16 mouse cellular contexts compared by ENCODE assay signal in genomic region chr16:72717118-72717802, GRCm38 (mm10).
DNase-seq lines count a peak whose midpoint lies in the region; ATAC-seq and TF ChIP-seq lines count a peak whose summit lies in the region.
"Had no signal": no experiment of that assay in that cellular context is flagged by ENCODE, and none has a peak within 500 bp of the region (broad histone marks: within the 10 kb centered on the region; RNA-seq: fewer than 3 reads in every experiment).

No protein-coding gene starts in this region.

- WGBS in forebrain, embryonic 15.5 days, result 68% methylated on average over 9 of the region's 9 CpGs
- 65% methylated on average over 9 of the region's 9 CpGs for WGBS in forebrain, embryonic 16.5 days
- 41% methylated on average over 9 of the region's 9 CpGs for WGBS in kidney, embryonic 14.5 days
- 41% methylated on average over 9 of the region's 9 CpGs for WGBS in lung, embryonic 14.5 days

- H3K27me3 ChIP-seq in forebrain, embryonic 15.5 days, result no peaks in the 10 kb centered on the region
- H3K27me3 ChIP-seq in forebrain, embryonic 16.5 days (replicated peaks; ENCODE audit: control insufficient read depth, insufficient read depth, low read length), result no peaks in the 10 kb centered on the region
- H3K27me3 ChIP-seq in kidney, embryonic 14.5 days (ENCODE audit: control insufficient read depth, insufficient read depth, low read length), result no peaks in the 10 kb centered on the region
- no peaks in the 10 kb centered on the region for H3K27me3 ChIP-seq in lung, embryonic 14.5 days (ENCODE audit: insufficient read depth, low read length)
- H3K27me3 ChIP-seq: embryonic facial prominence, embryonic 12.5 days; heart, embryonic 13.5 days; hindbrain, embryonic 15.5 days had no signal

- no peaks in the 10 kb centered on the region for H3K4me1 ChIP-seq in forebrain, embryonic 15.5 days
- no peaks in the 10 kb centered on the region for H3K4me1 ChIP-seq in forebrain, embryonic 16.5 days (replicated peaks; ENCODE audit: control insufficient read depth, insufficient read depth, low read length)
- peaks cover 12% of the 10 kb centered on the region for H3K4me1 ChIP-seq in kidney, embryonic 14.5 days (ENCODE audit: control insufficient read depth, insufficient read depth, low read length)
- peaks cover 7% of the 10 kb centered on the region; the same call in 1 of the 2 replicates for H3K4me1 ChIP-seq in lung, embryonic 14.5 days (ENCODE audit: insufficient read depth)
- H3K4me1 ChIP-seq: hindbrain, embryonic 15.5 days had no signal

- no peaks in the 10 kb centered on the region for H3K36me3 ChIP-seq in forebrain, embryonic 15.5 days
- H3K36me3 ChIP-seq in forebrain, embryonic 16.5 days (ENCODE audit: control insufficient read depth, insufficient read depth), result no peaks in the 10 kb centered on the region
- no peaks in the 10 kb centered on the region for H3K36me3 ChIP-seq in kidney, embryonic 14.5 days (ENCODE audit: control insufficient read depth, insufficient read depth, low read length)
- no peaks in the 10 kb centered on the region for H3K36me3 ChIP-seq in lung, embryonic 14.5 days (ENCODE audit: insufficient read depth)
- H3K36me3 ChIP-seq: embryonic facial prominence, embryonic 12.5 days; heart, embryonic 13.5 days; hindbrain, embryonic 15.5 days had no signal

- H3K9ac ChIP-seq in forebrain, embryonic 15.5 days (replicated peaks), result no peak overlapping the region
- H3K9ac ChIP-seq in forebrain, embryonic 16.5 days (replicated peaks; ENCODE audit: low read depth, low read length), result no peak overlapping the region
- no peak overlapping the region for H3K9ac ChIP-seq in kidney, embryonic 14.5 days (ENCODE audit: low read depth, low read length)
- no peak overlapping the region for H3K9ac ChIP-seq in lung, embryonic 14.5 days
- H3K9ac ChIP-seq: embryonic facial prominence, embryonic 12.5 days; heart, embryonic 13.5 days; hindbrain, embryonic 15.5 days had no signal

- H3K9me3 ChIP-seq in forebrain, embryonic 15.5 days, result no peaks in the 10 kb centered on the region
- H3K9me3 ChIP-seq in forebrain, embryonic 16.5 days (ENCODE audit: control insufficient read depth, low read length), result no peaks in the 10 kb centered on the region
- no peaks in the 10 kb centered on the region for H3K9me3 ChIP-seq in kidney, embryonic 14.5 days (ENCODE audit: control insufficient read depth, low read length)
- no peaks in the 10 kb centered on the region for H3K9me3 ChIP-seq in lung, embryonic 14.5 days (ENCODE audit: low read depth, low read length)
- H3K9me3 ChIP-seq: embryonic facial prominence, embryonic 12.5 days; heart, embryonic 13.5 days; hindbrain, embryonic 15.5 days had no signal

- no peak for DNase-seq in kidney, postnatal 4 days
- peak; percentile 23 for DNase-seq in lung, embryonic 14.5 days
- no peak for DNase-seq in lung, postnatal 4 days
- no peak for DNase-seq in thymus, postnatal 10 days (ENCODE audit: low spot score in 2 of 2)
- DNase-seq: adrenal gland, postnatal 10 days; cerebellum, adult 11-12 months; cerebellum, adult 9-10 months; cerebellum, postnatal 25 days; gastrocnemius, postnatal 14 days; heart, postnatal 36 days had no signal

- ATAC-seq in forebrain, embryonic 15.5 days (replicated peaks), result peak; percentile 26; the same call in 1 of the 2 replicates
- ATAC-seq in forebrain, embryonic 16.5 days, result no peak
- peak; percentile 41; the same call in 1 of the 2 replicates for ATAC-seq in kidney, embryonic 14.5 days (ENCODE audit: low FRiP score, low TSS enrichment)
- ATAC-seq in lung, embryonic 14.5 days (ENCODE audit: insufficient read depth), result no peak

- H3K4me2 ChIP-seq in forebrain, embryonic 15.5 days (replicated peaks), result no peak overlapping the region
- H3K4me2 ChIP-seq in forebrain, embryonic 16.5 days (ENCODE audit: low read length), result no peak overlapping the region
- 0 out of 2 replicates have a peak overlapping the region, but pooled peaks have one; percentile 2 for H3K4me2 ChIP-seq in kidney, embryonic 14.5 days (replicated peaks; ENCODE audit: low read depth, low read length)
- H3K4me2 ChIP-seq in lung, embryonic 14.5 days, result no peak overlapping the region
- H3K4me2 ChIP-seq: embryonic facial prominence, embryonic 12.5 days; heart, embryonic 13.5 days; hindbrain, embryonic 15.5 days had no signal

- no peak overlapping the region for H3K4me3 ChIP-seq in forebrain, embryonic 15.5 days
- no peak overlapping the region for H3K4me3 ChIP-seq in forebrain, embryonic 16.5 days (replicated peaks; ENCODE audit: low read length)
- no peak overlapping the region for H3K4me3 ChIP-seq in kidney, embryonic 14.5 days (ENCODE audit: low read length)
- no peak overlapping the region for H3K4me3 ChIP-seq in lung, embryonic 14.5 days (ENCODE audit: low read depth, low read length)
- H3K4me3 ChIP-seq: embryonic facial prominence, embryonic 12.5 days; heart, embryonic 13.5 days; hindbrain, embryonic 15.5 days had no signal

- no peak overlapping the region for H3K27ac ChIP-seq in forebrain, embryonic 15.5 days (replicated peaks)
- H3K27ac ChIP-seq in forebrain, embryonic 16.5 days (ENCODE audit: low read length), result no peak overlapping the region
- H3K27ac ChIP-seq in kidney, embryonic 14.5 days (ENCODE audit: low read depth, low read length), result no peak overlapping the region
- H3K27ac ChIP-seq in lung, embryonic 14.5 days (ENCODE audit: low read depth), result no peak overlapping the region
- H3K27ac ChIP-seq: embryonic facial prominence, embryonic 12.5 days; heart, embryonic 13.5 days; hindbrain, embryonic 15.5 days had no signal

- no peak for TF ChIP-seq CTCF in lung, embryonic 14.5 days (IDR thresholded peaks at IDR 0.05; ENCODE audit: low read depth)

Comparison
In these comparisons a context has a peak if more than half of its experiments do, and no peak if none do; other contexts are left out.
1. ATAC-seq: peak in forebrain, embryonic 15.5 days (single experiment) and kidney, embryonic 14.5 days (single experiment); none in forebrain, embryonic 16.5 days (single experiment) and lung, embryonic 14.5 days (single experiment).